Mouse (Mus musculus): ENCODE measurements around the gene Ttc25.
"Not testable (repeated sequence)": the region's sequence is repeated elsewhere in the genome, so short reads cannot be mapped to it uniquely, and the experiment has no call there.

Ttc25 gene

DNA sequence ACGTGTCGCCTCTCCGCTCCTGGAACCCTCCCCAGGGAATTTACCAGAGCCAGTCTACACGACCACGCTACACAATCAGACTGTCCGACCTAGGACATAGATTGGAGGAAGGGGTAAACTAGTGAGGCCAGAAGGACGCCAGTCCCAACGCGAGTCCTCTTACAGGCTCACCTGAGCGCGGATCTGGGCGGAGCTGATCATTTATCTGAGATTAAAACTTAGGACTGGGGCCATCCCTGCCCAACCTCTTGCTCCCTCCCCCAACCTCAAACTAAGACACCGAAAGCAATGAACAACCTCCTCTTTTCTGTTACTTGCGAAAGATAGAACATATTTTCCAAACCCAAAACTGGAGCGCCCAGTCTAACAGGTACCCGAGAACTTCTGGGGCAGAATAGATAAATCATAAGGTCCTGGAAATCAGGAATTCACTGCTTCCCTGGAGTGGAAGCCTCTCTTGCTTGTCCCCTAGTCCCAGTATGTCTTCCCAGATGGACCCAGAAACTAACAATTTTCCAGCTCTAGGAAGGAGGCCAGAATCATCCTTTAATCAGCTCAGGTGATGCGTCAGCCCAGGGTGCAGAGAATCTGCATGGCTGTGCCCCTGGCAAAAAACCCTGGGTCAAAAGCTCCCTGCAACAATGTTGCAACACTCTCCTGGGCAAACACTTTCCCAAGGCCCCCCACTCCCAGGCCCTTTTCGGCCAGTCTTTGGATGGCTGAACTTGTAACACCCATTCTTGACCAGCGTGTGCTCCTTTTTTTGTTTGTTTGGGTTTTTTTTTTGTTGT is 16.8 kb upstream of the Ttc25 start:
- DNase-seq (ENCODE audit: extremely low spot score, low read depth, low spot score), result no peak

DNA sequence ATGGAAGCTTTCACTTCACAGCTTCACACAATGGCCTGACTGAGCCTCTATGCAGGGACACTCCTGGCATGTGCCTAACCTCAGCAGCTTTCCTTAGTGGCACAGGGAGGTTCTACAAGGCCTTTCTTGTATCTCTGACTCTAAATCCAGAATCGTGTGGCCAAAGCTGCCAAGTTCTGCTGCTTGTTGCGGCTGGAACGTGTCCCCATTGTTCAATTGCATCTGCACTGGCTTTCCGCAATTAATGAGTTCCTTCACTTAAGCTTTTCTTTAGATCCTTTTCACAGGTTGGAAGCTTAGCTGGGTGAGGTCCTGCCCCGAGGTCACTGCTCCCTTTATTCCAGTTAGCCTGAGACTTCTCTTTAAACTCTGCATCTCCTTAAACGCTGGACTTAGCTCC is 11.5 kb upstream of the Ttc25 start:
- no peak for DNase-seq (ENCODE audit: extremely low spot score, low read depth, low spot score)

DNA sequence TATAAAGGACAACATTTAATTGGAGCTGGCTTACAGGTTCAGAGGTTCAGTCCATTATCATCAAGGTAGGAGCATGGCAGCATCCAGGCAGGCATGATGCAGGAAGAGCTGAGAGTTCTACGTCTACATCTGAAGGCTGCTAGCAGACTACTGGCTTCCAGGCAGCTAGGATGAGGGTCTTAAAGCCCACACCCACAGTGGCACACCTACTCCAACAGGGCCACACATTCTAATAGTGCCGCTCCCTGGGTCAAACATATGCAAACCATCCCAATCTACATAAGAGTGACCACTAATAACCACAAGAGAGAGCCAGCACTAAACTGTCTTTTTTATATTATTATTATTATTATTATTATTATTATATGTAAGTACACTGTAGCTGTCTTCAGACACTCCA is 11.0 kb upstream of the Ttc25 start:
- not testable (repeated sequence) for DNase-seq (ENCODE audit: extremely low spot score, low read depth, low spot score)

DNA sequence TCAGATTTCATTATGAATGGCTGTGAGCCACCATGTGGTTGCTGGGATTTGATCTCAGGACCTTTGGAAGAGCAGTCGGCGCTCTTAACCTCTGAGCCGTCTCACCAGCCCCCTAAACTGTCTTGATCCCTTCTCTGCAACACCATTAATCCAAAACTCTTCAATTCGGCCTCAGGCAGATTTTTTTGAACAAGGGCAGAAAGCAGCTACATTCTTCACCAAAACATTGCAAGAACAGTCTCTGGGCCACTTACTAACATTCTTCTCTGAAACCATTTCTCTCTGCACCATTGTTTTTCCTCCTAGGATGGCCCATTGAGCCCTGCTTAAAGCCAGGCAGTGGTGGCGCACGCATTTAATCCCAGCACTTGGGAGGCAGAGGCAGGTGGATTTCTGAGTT is 10.6 kb upstream of the Ttc25 start:
- DNase-seq (ENCODE audit: extremely low spot score, low read depth, low spot score), result not testable (repeated sequence)

DNA sequence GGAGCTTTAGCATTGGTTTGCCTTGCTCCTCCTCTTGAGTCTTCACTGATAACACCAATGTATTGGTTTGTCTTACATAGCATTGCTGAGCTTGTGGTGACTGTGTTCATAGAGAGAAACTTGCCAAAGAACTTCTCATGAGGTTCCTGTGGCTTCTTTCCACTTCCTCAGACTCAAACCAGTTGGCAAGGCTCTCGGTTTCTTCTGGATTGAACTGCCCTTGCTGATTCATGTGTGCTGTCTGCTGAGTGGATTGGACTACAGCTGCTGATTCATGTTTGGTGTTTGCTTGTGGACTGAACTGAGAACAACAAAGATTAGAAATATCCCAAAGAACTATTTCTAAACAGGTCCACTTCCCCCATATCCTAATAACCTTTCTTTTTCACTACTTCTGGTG is 9.4 kb upstream of the Ttc25 start:
- DNase-seq (ENCODE audit: extremely low spot score, low read depth, low spot score), result no peak

DNA sequence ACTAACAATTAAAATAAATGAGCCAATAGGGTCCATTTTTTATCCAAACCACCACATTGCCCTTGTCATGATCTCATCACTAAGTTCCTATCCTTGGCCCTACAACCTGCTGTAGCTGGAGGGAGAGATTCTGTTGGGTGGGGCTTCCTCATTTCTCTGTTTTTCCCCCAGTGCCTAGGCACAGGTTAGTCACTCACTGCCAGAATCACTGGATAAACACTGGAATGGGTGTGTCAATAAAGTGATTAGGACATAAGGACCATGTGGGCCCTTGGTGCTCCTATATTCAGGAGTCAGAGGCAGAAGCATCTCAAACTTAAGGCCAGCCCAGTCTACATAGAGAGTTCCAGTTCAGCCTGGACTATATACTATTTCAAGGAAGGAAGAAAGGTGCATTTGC is 8.9 kb upstream of the Ttc25 start:
- no peak for DNase-seq (ENCODE audit: extremely low spot score, low read depth, low spot score)

DNA sequence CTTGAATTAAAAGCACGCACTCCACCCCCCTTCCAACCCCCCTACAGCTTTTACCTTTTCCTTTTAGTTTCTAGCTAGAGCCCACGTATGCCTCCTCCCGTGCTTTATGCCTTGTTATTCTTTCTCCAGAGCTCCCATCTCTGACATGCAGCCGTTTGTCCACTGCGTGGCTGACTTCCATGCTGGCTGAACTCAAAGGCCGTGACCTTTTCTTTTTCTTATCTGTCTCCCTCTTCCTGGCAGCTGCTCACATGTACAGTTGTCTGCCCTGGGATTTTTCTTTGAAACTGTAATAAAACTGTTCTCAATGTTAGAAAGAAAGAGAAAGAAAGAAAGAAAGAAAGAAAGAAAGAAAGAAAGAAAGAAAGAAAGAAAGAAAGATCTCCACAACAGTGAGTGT is 4.4 kb upstream of the Ttc25 start:
- DNase-seq (ENCODE audit: extremely low spot score, low read depth, low spot score), result no peak

DNA sequence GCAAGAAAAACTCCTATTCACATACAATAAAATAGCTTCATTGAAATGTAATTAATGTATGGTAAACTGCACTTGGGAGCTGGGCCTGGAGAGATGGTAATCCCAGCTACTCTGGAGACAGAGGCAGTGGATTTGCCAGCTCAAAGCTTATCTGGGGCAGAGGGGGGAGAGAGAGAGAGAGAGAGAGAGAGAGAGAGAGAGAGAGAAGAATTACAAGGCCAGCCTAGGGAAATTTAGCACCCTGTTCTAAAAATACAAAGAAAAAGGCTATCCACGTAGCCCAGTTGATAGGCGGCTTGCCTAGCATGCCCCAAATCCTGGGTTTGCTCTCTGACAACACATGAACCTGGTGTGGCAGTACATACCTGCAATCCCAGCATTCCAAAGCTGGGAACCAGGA is 3.8 kb upstream of the Ttc25 start:
- no peak for DNase-seq (ENCODE audit: extremely low spot score, low read depth, low spot score)

DNA sequence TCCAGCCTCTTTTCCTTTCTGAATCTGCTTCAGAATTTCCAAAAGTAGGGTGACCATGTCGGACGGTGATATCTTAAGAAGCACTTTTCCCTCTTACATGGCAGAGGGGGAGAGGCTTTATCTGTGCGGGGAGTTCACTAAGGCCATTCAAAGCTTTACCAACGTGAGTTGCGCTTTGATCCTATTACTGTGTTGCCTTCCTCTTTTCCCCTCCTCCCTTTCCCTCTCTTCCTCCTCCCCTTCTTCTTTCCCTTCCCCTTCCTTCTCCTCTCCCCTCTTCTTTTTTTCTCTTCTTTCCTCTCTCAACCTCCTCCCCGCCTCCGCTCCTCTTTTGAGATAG is 309 bp downstream of the Ttc25 start:
- DNase-seq (ENCODE audit: extremely low spot score, low read depth, low spot score), result no peak

DNA sequence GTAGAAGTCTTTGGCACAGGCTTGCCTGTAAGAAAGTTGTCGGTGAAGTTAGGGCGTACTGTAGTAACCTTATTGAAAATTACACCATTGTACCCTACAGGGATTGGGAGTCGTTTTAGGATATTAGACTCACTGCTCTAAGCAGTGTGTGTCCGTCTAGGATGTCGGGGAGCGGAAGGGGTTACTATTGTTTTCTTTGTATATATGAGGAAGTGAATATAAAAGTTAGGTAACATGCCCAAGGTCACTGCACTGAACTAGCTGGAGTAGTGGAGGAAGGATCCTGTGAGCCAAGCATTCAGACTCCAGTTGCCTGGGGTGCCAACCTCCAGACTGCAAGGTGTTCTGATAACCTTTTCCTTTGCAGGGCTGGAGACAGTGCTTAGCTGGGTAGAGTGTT is 1.5 kb downstream of the Ttc25 start:
- no peak for DNase-seq (ENCODE audit: extremely low spot score, low read depth, low spot score)

DNA sequence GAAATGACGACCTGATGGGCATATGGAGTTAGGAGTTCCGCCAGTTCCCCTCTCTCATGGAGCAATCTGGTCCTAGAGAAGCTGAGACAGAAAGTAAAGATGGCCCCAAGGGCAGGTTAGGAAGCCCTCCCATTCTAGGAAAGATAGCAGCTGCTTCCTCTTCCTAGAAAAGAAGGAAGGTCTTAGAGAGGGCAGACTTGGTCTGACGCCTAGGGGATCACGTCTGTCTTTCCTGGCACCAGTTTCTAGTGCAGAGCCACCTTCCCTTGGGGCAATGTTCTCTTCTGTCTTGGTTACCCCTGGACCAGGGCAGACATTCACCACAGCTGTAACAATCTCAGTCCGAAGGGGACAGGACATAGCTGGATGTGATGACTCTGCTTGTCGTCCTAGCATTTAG is 2.7 kb downstream of the Ttc25 start:
- DNase-seq (ENCODE audit: extremely low spot score, low read depth, low spot score), result no peak

DNA sequence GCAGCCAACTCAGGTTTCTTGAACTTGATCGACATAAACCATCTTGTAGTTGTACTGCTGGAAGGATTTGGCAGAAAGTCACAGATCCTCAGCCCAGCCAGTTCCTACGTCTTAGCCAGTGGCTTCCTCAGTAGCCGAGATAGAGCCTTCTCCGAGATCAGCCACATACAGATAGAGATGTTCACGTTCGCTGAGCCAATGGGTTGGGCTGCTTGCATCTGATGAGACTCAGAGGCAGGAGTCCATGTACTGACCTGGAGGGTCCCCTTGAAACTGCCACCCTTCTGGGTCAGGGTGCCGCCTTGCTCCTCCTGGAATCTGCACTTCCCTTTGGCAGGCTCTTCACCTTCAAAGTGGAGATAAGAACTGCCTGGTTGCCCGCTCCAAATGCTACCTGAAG is 4.1 kb downstream of the Ttc25 start:
- no peak for DNase-seq (ENCODE audit: extremely low spot score, low read depth, low spot score)

DNA sequence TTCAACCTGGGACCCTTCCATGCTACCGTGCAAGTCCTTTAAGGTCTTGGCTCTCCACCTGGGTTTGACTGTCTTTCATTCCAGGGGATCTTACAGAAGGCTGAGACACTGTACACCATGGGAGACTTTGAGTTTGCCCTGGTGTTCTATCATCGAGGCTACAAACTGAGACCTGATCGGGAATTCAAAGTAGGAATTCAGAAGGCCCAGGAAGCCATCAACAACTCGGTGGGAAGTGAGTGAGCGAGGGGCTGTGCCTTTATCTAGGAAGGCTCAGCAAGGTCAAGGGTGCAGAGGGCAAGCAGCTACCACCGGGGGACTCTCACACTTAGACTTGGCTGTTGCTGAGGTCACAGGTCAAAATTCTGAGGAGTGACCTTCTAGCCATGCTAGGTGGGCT is 4.7 kb downstream of the Ttc25 start:
- DNase-seq (ENCODE audit: extremely low spot score, low read depth, low spot score), result no peak

DNA sequence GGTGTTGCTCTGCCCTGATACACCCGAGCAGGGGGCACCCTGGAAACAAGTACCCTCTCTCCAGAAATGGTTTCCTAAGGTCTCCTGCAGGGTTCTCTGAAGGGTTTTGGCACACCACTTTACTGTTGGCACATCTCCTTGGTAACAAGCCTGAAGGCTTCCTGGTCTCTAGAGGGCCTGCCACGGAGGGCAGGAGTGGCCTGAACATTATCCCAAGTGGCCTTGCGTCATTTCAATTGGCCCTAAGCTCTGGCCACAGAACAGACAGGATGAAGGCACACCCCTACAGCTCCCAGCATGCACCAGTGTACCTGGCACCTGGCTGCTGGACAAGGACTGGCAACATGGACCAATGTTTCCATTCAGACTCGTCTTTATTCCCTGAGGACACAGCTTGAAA is 7.4 kb downstream of the Ttc25 start:
- DNase-seq (ENCODE audit: extremely low spot score, low read depth, low spot score), result no peak

DNA sequence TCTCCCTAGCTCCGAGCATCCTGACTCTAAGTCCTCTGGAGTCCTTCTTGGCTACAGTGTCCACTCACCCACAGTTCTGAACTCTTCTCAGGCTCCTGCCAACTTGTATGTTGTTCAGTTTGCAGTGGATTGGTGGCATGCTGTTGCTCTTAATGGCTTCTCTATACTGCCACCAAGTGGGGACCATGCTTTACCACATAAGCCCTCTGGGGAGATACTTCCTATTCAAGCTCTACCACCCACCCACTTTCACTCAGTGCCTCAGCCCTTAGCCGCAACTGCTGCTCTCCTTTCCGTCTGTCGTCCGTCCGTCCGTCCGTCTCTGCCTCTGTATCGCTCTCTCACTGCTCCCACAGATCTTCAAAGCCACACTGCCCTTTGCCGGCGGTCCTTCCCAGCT is 10.2 kb downstream of the Ttc25 start:
- peak; percentile 56 for DNase-seq (ENCODE audit: extremely low spot score, low read depth, low spot score)

DNA sequence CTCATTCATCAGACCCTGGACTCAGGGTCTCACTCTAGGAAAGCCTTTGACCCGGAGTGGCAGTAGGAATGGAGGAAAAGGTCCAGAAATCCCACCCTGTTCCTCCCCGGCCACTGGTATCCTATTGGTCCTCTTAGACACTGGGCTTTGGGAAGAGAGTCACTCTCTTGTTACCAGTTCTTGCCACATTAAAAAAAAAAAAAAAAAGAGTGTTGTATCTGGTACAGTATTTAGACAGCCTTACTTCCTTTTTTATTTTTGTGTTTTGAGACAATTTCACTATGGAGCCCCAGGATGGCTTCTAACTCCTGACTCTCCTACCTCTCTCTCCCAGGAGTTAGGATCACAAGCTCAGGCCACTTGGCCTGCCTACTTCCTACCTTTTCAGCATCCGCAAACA is 12.2 kb downstream of the Ttc25 start:
- no peak for DNase-seq (ENCODE audit: extremely low spot score, low read depth, low spot score)

DNA sequence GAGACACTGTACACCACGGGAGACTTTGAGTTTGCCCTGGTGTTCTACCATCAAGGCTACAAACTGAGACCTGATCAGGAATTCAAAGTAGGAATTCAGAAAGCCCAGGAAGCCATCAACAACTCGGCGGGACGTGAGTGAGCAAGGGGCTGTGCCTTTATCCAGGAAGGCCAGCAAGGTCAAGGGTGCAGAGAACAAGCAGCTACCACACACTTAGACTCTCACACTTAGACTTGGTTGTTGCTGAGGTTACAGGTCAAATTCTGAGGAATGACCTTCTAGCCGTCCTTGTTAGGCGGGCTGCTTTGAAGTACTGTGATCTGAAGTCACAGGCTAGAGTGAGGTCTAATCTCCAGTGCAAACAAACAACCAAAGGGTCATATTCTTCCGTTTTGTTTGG is 14.1 kb downstream of the Ttc25 start:
- DNase-seq (ENCODE audit: extremely low spot score, low read depth, low spot score), result no peak

DNA sequence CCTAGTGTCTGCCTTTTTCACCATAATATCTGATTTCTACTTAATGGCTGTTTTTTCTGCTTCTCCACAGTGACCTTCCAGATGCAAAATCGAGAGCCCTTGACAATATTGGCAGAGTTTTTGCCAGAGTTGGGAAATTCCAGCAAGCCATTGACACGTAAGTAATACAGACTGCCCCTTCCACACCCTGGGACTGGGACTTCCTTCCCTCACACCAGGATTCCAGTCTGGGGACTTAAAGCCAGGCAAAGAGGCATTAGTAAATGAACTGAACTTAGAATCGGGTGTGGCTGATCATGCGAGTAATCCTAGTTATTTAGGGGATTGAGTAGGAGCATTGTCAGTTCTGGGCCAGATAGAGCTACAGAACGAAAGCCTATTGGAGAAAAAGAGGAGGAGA is 16.3 kb downstream of the Ttc25 start:
- DNase-seq (ENCODE audit: extremely low spot score, low read depth, low spot score), result no peak

DNA sequence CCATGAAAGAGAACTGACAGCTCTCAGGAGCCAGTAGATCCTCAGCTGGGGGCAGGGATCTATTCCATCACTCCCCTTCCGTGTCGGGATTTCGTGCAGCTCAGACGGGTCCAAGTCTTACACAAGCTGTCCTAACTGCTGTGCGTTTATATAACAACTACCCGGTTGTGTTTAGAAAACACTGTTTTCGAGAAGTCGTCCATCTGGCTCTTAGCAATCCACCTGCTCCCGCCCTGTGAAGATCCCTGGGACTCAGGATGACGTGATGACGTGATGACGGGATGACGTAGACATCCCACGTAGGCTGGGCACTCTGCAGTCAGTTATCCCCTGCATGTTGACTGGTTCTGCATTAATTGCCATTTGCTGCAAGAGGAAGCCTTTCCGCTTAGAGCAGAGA is 18.9 kb downstream of the Ttc25 start:
- no peak for DNase-seq (ENCODE audit: extremely low spot score, low read depth, low spot score)

DNA sequence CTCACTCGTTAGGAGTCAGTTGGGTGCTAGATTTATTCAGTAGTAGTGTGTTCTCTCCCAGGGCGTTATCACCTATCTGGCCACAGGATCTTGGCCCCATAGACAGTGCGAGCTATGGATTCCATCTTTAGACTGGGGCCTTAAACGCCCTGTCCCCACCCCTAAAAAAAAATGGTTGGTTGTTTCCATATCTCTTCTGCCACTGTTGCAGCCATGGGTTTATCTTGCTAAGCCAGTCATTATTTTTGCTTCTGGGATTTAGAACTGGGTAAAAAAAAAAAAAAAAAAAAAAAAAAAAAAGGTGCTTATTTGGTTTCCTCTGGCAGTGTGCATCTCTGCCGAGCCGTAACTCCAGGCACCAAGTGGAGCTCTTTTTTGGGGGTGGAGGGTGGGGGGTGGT is 19.3 kb downstream of the Ttc25 start:
- DNase-seq (ENCODE audit: extremely low spot score, low read depth, low spot score), result no peak

DNA sequence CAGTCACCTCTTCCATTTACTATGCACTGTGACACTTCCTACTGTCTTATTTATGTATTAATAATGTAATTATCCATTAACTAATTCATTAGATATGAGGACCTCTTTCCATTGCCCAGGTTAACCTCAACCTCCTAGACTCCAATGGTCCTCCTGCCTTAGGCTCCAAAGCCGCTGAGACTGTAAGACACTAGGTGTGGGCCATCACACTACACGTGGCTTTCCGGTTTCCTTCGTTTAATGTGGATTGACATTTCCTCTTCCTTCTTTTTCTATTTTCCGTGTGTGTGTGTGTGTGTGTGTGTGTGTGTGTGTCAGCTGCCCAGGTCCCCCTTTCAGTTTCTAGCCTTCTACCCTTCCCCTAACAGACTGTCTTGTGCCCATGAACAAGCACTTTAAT is 21.8 kb downstream of the Ttc25 start:
- DNase-seq (ENCODE audit: extremely low spot score, low read depth, low spot score), result no peak

DNA sequence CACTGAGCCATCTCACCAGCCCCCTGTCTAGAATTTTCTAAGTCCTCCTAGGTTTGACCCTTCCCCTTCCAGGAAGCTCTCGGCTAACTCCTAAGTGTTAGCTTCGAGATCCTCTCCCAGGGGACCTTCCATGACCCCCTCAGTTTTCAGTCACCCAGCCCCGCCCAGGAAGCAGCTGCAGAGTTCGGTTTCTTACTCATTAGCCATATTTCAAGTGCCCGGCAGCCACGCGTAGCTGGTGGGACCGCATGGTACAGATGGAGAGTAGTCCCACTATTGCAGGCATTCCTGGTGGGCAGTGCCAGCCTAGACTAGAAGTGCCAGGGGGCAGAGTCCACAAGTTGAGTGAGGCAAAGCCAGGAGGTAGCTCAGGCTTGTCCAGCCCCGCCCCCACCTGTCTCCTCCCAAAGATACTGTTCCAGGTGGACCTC is 22.4 kb downstream of the Ttc25 start:
- no peak for DNase-seq (ENCODE audit: extremely low spot score, low read depth, low spot score)

DNA sequence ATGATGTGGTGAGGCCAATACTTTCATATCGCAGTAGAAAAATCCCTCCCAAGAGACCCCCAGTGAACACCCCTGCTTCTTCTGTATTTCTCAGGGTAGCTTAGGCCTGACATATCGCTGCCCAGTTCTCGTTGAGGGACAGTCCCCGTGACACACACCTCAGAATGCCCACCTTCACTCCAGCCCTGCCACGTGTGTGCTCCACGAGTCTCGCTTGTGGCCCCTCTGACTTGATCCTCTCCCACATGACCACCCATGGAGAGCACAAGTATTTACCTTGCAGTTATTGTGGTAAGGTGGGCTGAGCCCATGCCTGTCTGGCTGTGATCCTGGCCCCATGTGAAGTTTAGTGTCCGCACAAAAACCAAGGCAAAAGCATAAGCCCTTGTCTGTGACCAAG is 23.3 kb downstream of the Ttc25 start:
- no peak for DNase-seq (ENCODE audit: extremely low spot score, low read depth, low spot score)

DNA sequence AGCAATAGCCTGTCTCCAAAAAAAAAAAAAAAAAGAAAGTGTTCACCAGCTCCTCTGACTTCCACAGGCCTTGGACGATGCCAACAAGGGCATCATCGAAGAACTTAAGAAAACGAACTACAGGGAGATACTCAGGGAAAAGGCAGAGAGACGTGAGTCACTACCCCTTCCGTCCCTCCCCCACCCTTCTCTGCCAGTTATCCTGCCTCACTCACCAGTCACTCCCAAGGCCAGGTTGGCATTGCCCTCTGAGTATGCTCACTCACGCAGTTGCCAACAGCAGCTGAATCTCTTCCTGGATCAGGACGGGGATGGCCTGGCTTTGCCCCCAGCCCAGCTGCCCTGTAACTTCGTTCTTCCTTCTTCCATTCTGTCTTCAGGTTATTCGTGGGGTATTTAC is 24.4 kb downstream of the Ttc25 start:
- DNase-seq (ENCODE audit: extremely low spot score, low read depth, low spot score), result no peak

Measured in hindlimb bud, embryonic 11.5 days (tissue).